Mouse (Mus musculus): ENCODE data around the gene Pacrg. TPM values are rescaled to one million over a fixed set of nuclear protein-coding genes. Genes with fewer than 3 reads are reported as not detected.

Pacrg gene
- total and polyA plus RNA-seq, 3 experiments, result not detected

DNA sequence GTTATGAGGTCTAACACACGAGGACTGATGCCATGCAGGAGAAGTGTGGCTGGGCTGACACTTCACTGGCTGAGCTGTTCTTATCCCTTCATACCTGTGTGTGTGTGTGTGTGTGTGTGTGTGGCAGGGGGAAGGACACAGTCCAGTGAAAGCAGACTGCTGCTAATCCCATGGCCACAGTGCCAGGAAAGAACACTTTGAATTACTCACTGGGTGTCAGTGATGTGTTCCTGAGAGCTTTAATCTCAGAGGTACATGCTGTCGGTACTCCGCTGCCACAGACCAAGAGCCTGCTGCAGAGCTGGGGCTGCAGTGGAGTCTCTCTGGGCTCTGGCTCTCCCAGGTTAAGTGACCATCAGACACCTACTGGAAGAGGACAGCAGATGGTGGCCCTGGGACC, 290.3 kb downstream of the Pacrg start:
- no peak for TF ChIP-seq USF1 (IDR thresholded peaks at IDR 0.05; ENCODE audit: low read depth, low read length)
- no peak for TF ChIP-seq GABPA (IDR thresholded peaks at IDR 0.05; ENCODE audit: low read depth, low read length)
- no peak for TF ChIP-seq GATA1 (IDR thresholded peaks at IDR 0.05; ENCODE audit: low read depth, low read length)
- TF ChIP-seq MAFK (IDR thresholded peaks at IDR 0.05; ENCODE audit: borderline replicate concordance, low read depth, low read length), result no peak
- H3K9ac ChIP-seq (ENCODE audit: control insufficient read depth, low read depth, low read length, poor library complexity, severe bottlenecking), result no peak overlapping the region
- no peak for DNase-seq (ENCODE audit: low read depth, low spot score)
- no peaks in the 10 kb centered on the region for H3K36me3 ChIP-seq (ENCODE audit: control insufficient read depth in 1 of 2, insufficient read depth in 2 of 2, low read length in 2 of 2)
- H3K9me3 ChIP-seq (replicated peaks; ENCODE audit: insufficient read depth, low read length), result no peaks in the 10 kb centered on the region
- H3K79me2 ChIP-seq (ENCODE audit: control insufficient read depth, insufficient read depth, low read length, poor library complexity), result no peaks in the 10 kb centered on the region
- H3K27ac ChIP-seq (ENCODE audit: control insufficient read depth, low read depth, low read length), result no peak overlapping the region
- H3K4me1 ChIP-seq (ENCODE audit: control insufficient read depth in 1 of 2, insufficient read depth in 2 of 2, low read length in 2 of 2), result no peaks in the 10 kb centered on the region
- H3K27me3 ChIP-seq (ENCODE audit: control insufficient read depth in 1 of 2, insufficient read depth in 2 of 2, low read length in 2 of 2), result no peaks in the 10 kb centered on the region
- H3K4me3 ChIP-seq (ENCODE audit: control insufficient read depth in 1 of 2, insufficient read depth in 1 of 2, low read depth in 2 of 2, low read length in 2 of 2), result no peak overlapping the region

DNA sequence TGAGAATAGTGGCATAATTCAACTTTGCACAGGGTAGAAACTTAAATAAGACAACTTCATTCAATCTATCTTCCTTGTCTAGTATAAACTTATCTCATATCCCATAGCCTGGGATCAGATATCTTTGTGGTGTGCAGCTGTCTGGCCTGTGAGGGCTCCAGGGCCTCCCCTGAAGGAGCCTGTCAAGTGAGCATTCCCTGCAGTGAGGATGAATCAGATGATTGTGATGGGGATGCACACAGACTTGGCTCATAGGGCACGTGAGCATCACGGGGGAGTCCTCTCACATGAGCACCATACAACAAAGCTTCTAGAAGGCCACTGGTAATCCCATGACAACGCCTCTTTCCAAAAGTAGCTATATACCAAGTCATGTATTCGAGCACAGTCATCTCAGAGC, 291.1 kb downstream of the Pacrg start:
- Histone ChIP-seq H3K9me3 (replicated peaks; ENCODE audit: insufficient read depth, low read length) (no peaks in the 10 kb centered on the region), H3K79me2 (ENCODE audit: control insufficient read depth, insufficient read depth, low read length, poor library complexity) (no peaks in the 10 kb centered on the region), H3K4me3 (ENCODE audit: control insufficient read depth in 1 of 2, insufficient read depth in 1 of 2, low read depth in 2 of 2, low read length in 2 of 2) (no peak overlapping the region), H3K36me3 (ENCODE audit: control insufficient read depth in 1 of 2, insufficient read depth in 2 of 2, low read length in 2 of 2) (no peaks in the 10 kb centered on the region), H3K4me1 (ENCODE audit: control insufficient read depth in 1 of 2, insufficient read depth in 2 of 2, low read length in 2 of 2) (no peaks in the 10 kb centered on the region), H3K27ac (ENCODE audit: control insufficient read depth, low read depth, low read length) (no peak overlapping the region), H3K9ac (ENCODE audit: control insufficient read depth, low read depth, low read length, poor library complexity, severe bottlenecking) (no peak overlapping the region), H3K27me3 (ENCODE audit: control insufficient read depth in 1 of 2, insufficient read depth in 2 of 2, low read length in 2 of 2) (no peaks in the 10 kb centered on the region)
- no peak for DNase-seq (ENCODE audit: low read depth, low spot score)
- TF ChIP-seq ZC3H11A (IDR thresholded peaks at IDR 0.05; ENCODE audit: low read depth, low read length) (no peak), SIN3A (IDR thresholded peaks at IDR 0.05; ENCODE audit: low read length) (no peak), ZNF384 (IDR thresholded peaks at IDR 0.05; ENCODE audit: low read depth, low read length) (no peak), CHD2 (IDR thresholded peaks at IDR 0.05; ENCODE audit: low read length) (no peak), GATA1 (IDR thresholded peaks at IDR 0.05; ENCODE audit: low read depth, low read length) (no peak), ETS1 (IDR thresholded peaks at IDR 0.05; ENCODE audit: low read depth, low read length) (no peak), NRF1 (IDR thresholded peaks at IDR 0.05; ENCODE audit: insufficient read depth, low read depth, low read length, poor library complexity, severe bottlenecking) (no peak), RCOR1 (IDR thresholded peaks at IDR 0.05; ENCODE audit: low read depth, low read length) (no peak), BHLHE40 (IDR thresholded peaks at IDR 0.05; ENCODE audit: borderline replicate concordance, low read depth, low read length) (no peak), MAX (IDR thresholded peaks at IDR 0.05; ENCODE audit: low read length) (no peak), TCF12 (IDR thresholded peaks at IDR 0.05; ENCODE audit: low read depth, low read length) (no peak), HCFC1 (IDR thresholded peaks at IDR 0.05; ENCODE audit: low read depth, low read length) (no peak)

DNA sequence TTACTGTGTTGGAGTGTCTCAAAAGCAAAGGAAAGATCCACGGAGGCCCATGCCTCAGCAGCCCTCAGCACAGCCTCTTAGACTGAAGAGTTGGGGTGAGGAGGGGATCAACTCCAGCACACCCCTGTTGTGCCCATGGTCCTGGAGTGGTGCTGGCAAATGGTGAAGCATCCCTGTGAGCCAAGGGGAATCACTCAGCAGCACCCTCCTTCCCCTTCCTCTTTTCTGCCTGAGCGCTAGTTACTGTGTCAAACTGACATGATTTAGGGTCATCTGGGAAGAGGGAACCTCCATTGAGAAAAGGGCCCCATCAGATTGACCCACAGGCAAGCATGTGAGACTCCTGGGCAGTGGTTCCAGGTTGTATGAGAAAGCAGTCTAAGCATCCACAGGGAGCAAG, 299.3 kb downstream of the Pacrg start:
- Histone ChIP-seq H3K79me2 (ENCODE audit: control insufficient read depth, insufficient read depth, low read length, poor library complexity) (no peaks in the 10 kb centered on the region), H3K36me3 (ENCODE audit: control insufficient read depth in 1 of 2, insufficient read depth in 2 of 2, low read length in 2 of 2) (no peaks in the 10 kb centered on the region), H3K9ac (ENCODE audit: control insufficient read depth, low read depth, low read length, poor library complexity, severe bottlenecking) (no peak overlapping the region), H3K9me3 (replicated peaks; ENCODE audit: insufficient read depth, low read length) (no peaks in the 10 kb centered on the region), H3K27ac (ENCODE audit: control insufficient read depth, low read depth, low read length) (no peak overlapping the region), H3K4me3 (ENCODE audit: control insufficient read depth in 1 of 2, insufficient read depth in 1 of 2, low read depth in 2 of 2, low read length in 2 of 2) (no peak overlapping the region), H3K27me3 (ENCODE audit: control insufficient read depth in 1 of 2, insufficient read depth in 2 of 2, low read length in 2 of 2) (no peaks in the 10 kb centered on the region), H3K4me1 (ENCODE audit: control insufficient read depth in 1 of 2, insufficient read depth in 2 of 2, low read length in 2 of 2) (no peaks in the 10 kb centered on the region)
- no peak for DNase-seq (ENCODE audit: low read depth, low spot score)
- TF ChIP-seq POLR2AphosphoS5 (IDR thresholded peaks at IDR 0.05; ENCODE audit: borderline replicate concordance, low read depth, low read length) (no peak), MAX (IDR thresholded peaks at IDR 0.05; ENCODE audit: low read length) (no peak), ZNF384 (IDR thresholded peaks at IDR 0.05; ENCODE audit: low read depth, low read length) (no peak), GATA1 (IDR thresholded peaks at IDR 0.05; ENCODE audit: low read depth, low read length) (no peak), CHD1 (IDR thresholded peaks at IDR 0.05; ENCODE audit: low read depth, low read length) (no peak), HCFC1 (IDR thresholded peaks at IDR 0.05; ENCODE audit: low read depth, low read length) (no peak), NRF1 (IDR thresholded peaks at IDR 0.05; ENCODE audit: insufficient read depth, low read depth, low read length, poor library complexity, severe bottlenecking) (no peak), ZMIZ1 (IDR thresholded peaks at IDR 0.05; ENCODE audit: low read depth, low read length) (no peak), EP300 (IDR thresholded peaks at IDR 0.05; ENCODE audit: low read depth in 1 of 2, low read length in 2 of 2) (no peak), CTCF (IDR thresholded peaks at IDR 0.05 in 2 of 3, conservative IDR thresholded peaks at IDR 0.05 in 1 of 3; ENCODE audit: control insufficient read depth in 1 of 3, insufficient read depth in 1 of 3, low read depth in 2 of 3, low read length in 3 of 3, poor library complexity in 1 of 3, severe bottlenecking in 1 of 3) (no peak), ELF1 (IDR thresholded peaks at IDR 0.05; ENCODE audit: low read depth, low read length) (no peak), TBP (IDR thresholded peaks at IDR 0.05; ENCODE audit: low read depth, low read length) (no peak), USF1 (IDR thresholded peaks at IDR 0.05; ENCODE audit: low read depth, low read length) (no peak), POLR2A (IDR thresholded peaks at IDR 0.05; ENCODE audit: control insufficient read depth in 1 of 2, insufficient read depth in 1 of 2, low read depth in 1 of 2, low read length in 2 of 2, poor library complexity in 1 of 2) (no peak), USF2 (IDR thresholded peaks at IDR 0.05; ENCODE audit: borderline replicate concordance in 1 of 2, insufficient read depth in 1 of 2, low read depth in 1 of 2, low read length in 2 of 2) (no peak), TCF12 (IDR thresholded peaks at IDR 0.05; ENCODE audit: low read depth, low read length) (no peak), MYB (IDR thresholded peaks at IDR 0.05; ENCODE audit: low read depth, low read length) (no peak)

Data from MEL (cell line).